Mouse (Mus musculus) ES-E14 (cell line): ENCODE measurements around the gene S100a7a.

ENCODE experiments used
- CHD2 ChIP-seq: IDR thresholded peaks from 2 replicates; pipeline ENCODE4 v1.6.1; 2014; ENCODE audit warnings: mild to moderate bottlenecking, low read depth, low read length, inconsistent platforms
- MAFK ChIP-seq: IDR thresholded peaks from 2 replicates; pipeline ENCODE4 v1.6.1; 2014; ENCODE audit warnings: mild to moderate bottlenecking, low read depth, low read length, inconsistent platforms; ENCODE audit not compliant: insufficient read depth

- TF ChIP-seq CHD2: no peak
- TF ChIP-seq MAFK: no peak
Observed at GRCm38 (mm10) chr3:90638511-90639275, 15.1 kb upstream of the S100a7a start.
